Mouse (Mus musculus) myocyte (in vitro differentiated cells): ENCODE data around the gene Cd3eap.

Source experiments
- CEBPB ChIP-seq: IDR thresholded peaks from 2 replicates; pipeline ENCODE4 v1.6.1; 2011; ENCODE audit warnings: mild to moderate bottlenecking, moderate library complexity; ENCODE audit not compliant: poor library complexity, insufficient read depth, severe bottlenecking
- POLR2A ChIP-seq: IDR thresholded peaks from one replicate; pipeline ENCODE4 v1.6.1; 2011; ENCODE audit warnings: low read depth, mild to moderate bottlenecking, control low read depth, moderate library complexity; ENCODE audit not compliant: insufficient read length
- TCF12 ChIP-seq: IDR thresholded peaks from one replicate; pipeline ENCODE4 v1.6.1; 2011; ENCODE audit warnings: mild to moderate bottlenecking, control low read depth; ENCODE audit not compliant: poor library complexity, insufficient read depth, severe bottlenecking
- TCF3 ChIP-seq: IDR thresholded peaks from one replicate; pipeline ENCODE4 v1.6.1; 2011; ENCODE audit warnings: low read depth, control low read depth; ENCODE audit not compliant: insufficient read length

- TF ChIP-seq POLR2A (no peak), TCF3 (no peak), TCF12 (no peak), CEBPB (no peak)
Measured at GRCm38 (mm10) chr7:19369823-19370425, 10.6 kb upstream of the Cd3eap start.
